Mouse (Mus musculus) embryonic stem cell, embryonic (primary cell): Measurements from ENCODE around the gene Gm5089.

Source experiments
- CTCF ChIA-PET, 4 experiments: fragments of 300-600 bp in 2 of 4; fragments of 350-600 bp in 2 of 4; sonication (Branson Sonifier 250); formaldehyde crosslinking; loops; one replicate each; lab custom pipeline; 2022; ENCODE audit warnings: inconsistent platforms in 2 of 4; lab: Charles Lee
- POLR2A ChIA-PET, 4 experiments: fragments of 300-600 bp in 2 of 4; fragments of 350-600 bp in 2 of 4; sonication (Branson Sonifier 250); formaldehyde crosslinking; loops; one replicate each; lab custom pipeline; 2022; ENCODE audit warnings: antibody characterized with exemption in 4 of 4, inconsistent platforms in 1 of 4; lab: Charles Lee

The Gm5089 gene

GRCm38 (mm10) chr14:122472647-122473046 lies 21.7 kb upstream of the Gm5089 start:
- POLR2A ChIA-PET: interaction anchor here (0.6 to 12.4 kb wide), 24 partner anchors 6 to 1777 kb away, joined by 3 to 230 read pairs (median 5); partner anchors contain the start of genes Zic5 (in 2 of the 4), Gm10837 (in 1 of the 4), Gm5089 (in 1 of the 4) and Pcca (in 1 of the 4)
- CTCF ChIA-PET: no interaction called here

- CTCF ChIA-PET: interaction anchor here in 2 of 4 experiments (0.7 to 0.8 kb wide), 2 partner anchors 19 to 38 kb away, joined by 3 read pairs; no protein-coding TSS in a partner anchor
- POLR2A ChIA-PET: interaction anchor here (0.6 to 12.4 kb wide), 24 partner anchors 5 to 1778 kb away, joined by 3 to 230 read pairs (median 5); partner anchors contain the start of genes Zic5 (in 2 of the 4), Gm10837 (in 1 of the 4) and Gm5089 (in 1 of the 4)
Measured at GRCm38 (mm10) chr14:122472161-122472560, 21.2 kb upstream of the Gm5089 start.

- ChIA-PET CTCF (interaction anchor here in 2 of 4 experiments (0.7 to 0.8 kb wide), 2 partner anchors 18 to 37 kb away, joined by 3 read pairs; no protein-coding TSS in a partner anchor), POLR2A (interaction anchor here in 3 of 4 experiments (0.6 to 12.4 kb wide), 24 partner anchors 4 to 1778 kb away, joined by 3 to 230 read pairs (median 5); partner anchors contain the start of genes Gm5089 (in 2 of the 3), Gm10837 (in 1 of the 3), Zic2 (in 1 of the 3) and Zic5 (in 1 of the 3))
Measured at GRCm38 (mm10) chr14:122471449-122472085, 20.7 kb upstream of the Gm5089 start.

- POLR2A ChIA-PET: interaction anchor here (0.6 to 8.9 kb wide), 47 partner anchors 7 to 1564 kb away, joined by 3 to 230 read pairs (median 4); partner anchors contain the start of genes Gm10837 (in 2 of the 4), Pcca (in 2 of the 4), Zic2 (in 2 of the 4) and Gm5089 (in 1 of the 4)
- CTCF ChIA-PET: interaction anchor here in 1 of 4 experiments (1.2 to 1.4 kb wide), 2 partner anchors 213 to 244 kb away, joined by 3 to 4 read pairs; no protein-coding TSS in a partner anchor
Measured at GRCm38 (mm10) chr14:122468971-122469755, 18.2 kb upstream of the Gm5089 start.

- ChIA-PET CTCF (interaction anchor here in 3 of 4 experiments (0.5 to 1.6 kb wide), 7 partner anchors 12 to 1070 kb away, joined by 3 to 7 read pairs (median 4); no protein-coding TSS in a partner anchor), POLR2A (interaction anchor here (0.5 to 8.9 kb wide), 56 partner anchors 7 to 1565 kb away, joined by 3 to 230 read pairs (median 4); partner anchors contain the start of genes Gm10837 (in 2 of the 4), Pcca (in 2 of the 4), Zic2 (in 2 of the 4) and Ubac2 (in 1 of the 4))
Measured at GRCm38 (mm10) chr14:122467926-122468841, 17.3 kb upstream of the Gm5089 start.

GRCm38 (mm10) chr14:122466756-122467362 lies 15.9 kb upstream of the Gm5089 start:
- ChIA-PET CTCF (interaction anchor here in 1 of 4 experiments (1.6 kb wide), 1 partner anchor 33 kb away, joined by 4 read pairs; no protein-coding TSS in a partner anchor), POLR2A (interaction anchor here (0.6 to 8.9 kb wide), 23 partner anchors 7 to 236 kb away, joined by 3 to 230 read pairs (median 6); partner anchors contain the start of genes Zic2 (in 4 of the 4), Gm10837 (in 1 of the 4) and Gm5089 (in 1 of the 4))

- POLR2A ChIA-PET: interaction anchor here (0.6 to 8.9 kb wide), 79 partner anchors 8 to 1530 kb away, joined by 3 to 230 read pairs (median 5); partner anchors contain the start of genes Zic2 (in 4 of the 4), Gm10837 (in 3 of the 4), Gm5089 (in 2 of the 4) and Clybl (in 1 of the 4)
- CTCF ChIA-PET: interaction anchor here (0.5 to 1.2 kb wide), 6 partner anchors 10 to 255 kb away, joined by 3 to 12 read pairs (median 4); no protein-coding TSS in a partner anchor
Measured at GRCm38 (mm10) chr14:122465931-122466490, 15.1 kb upstream of the Gm5089 start.

- ChIA-PET POLR2A (interaction anchor here (0.5 to 8.9 kb wide), 87 partner anchors 8 to 535 kb away, joined by 3 to 230 read pairs (median 4); partner anchors contain the start of genes Zic2 (in 4 of the 4), Gm10837 (in 3 of the 4), Gm5089 (in 2 of the 4) and Clybl (in 1 of the 4)), CTCF (interaction anchor here (0.5 to 1.4 kb wide), 7 partner anchors 9 to 221 kb away, joined by 3 to 12 read pairs (median 4); partner anchors contain the start of gene Zic2 (in 1 of the 4))
Measured at GRCm38 (mm10) chr14:122464763-122465741, 14.1 kb upstream of the Gm5089 start, which contains the start of gene Zic5. Gene Zic5 (minus strand): TSS chr14:122465677.

GRCm38 (mm10) chr14:122464351-122464762 lies 13.4 kb upstream of the Gm5089 start:
- CTCF ChIA-PET: interaction anchor here in 3 of 4 experiments (0.7 to 1.4 kb wide), 5 partner anchors 9 to 209 kb away, joined by 3 to 4 read pairs (median 3); partner anchors contain the start of gene Zic2 (in 1 of the 3)
- POLR2A ChIA-PET: interaction anchor here (0.5 to 8.9 kb wide), 41 partner anchors 10 to 359 kb away, joined by 3 to 230 read pairs (median 6); partner anchors contain the start of genes Zic2 (in 3 of the 4), Gm10837 (in 2 of the 4) and Gm5089 (in 2 of the 4)

- CTCF ChIA-PET: interaction anchor here (0.7 to 1.3 kb wide), 5 partner anchors 10 to 128 kb away, joined by 3 to 4 read pairs (median 3); partner anchors contain the start of gene Zic2 (in 1 of the 4)
- POLR2A ChIA-PET: interaction anchor here (0.5 to 8.9 kb wide), 31 partner anchors 10 to 359 kb away, joined by 3 to 230 read pairs (median 6); partner anchors contain the start of genes Zic2 (in 3 of the 4), Gm5089 (in 2 of the 4) and Gm10837 (in 1 of the 4)
Measured at GRCm38 (mm10) chr14:122463734-122464341, 12.9 kb upstream of the Gm5089 start.

GRCm38 (mm10) chr14:122463080-122463691 lies 12.3 kb upstream of the Gm5089 start:
- CTCF ChIA-PET: interaction anchor here in 1 of 4 experiments (1.0 kb wide), 1 partner anchor 10 kb away, joined by 3 read pairs; no protein-coding TSS in a partner anchor

GRCm38 (mm10) chr14:122462689-122463079 lies 11.8 kb upstream of the Gm5089 start:
- ChIA-PET POLR2A (interaction anchor here in 2 of 4 experiments (1.2 to 8.9 kb wide), 5 partner anchors 10 to 28 kb away, joined by 3 to 230 read pairs (median 39); partner anchors contain the start of genes Zic2 (in 2 of the 2) and Gm5089 (in 1 of the 2)), CTCF (interaction anchor here in 1 of 4 experiments (0.9 kb wide), 1 partner anchor 9 kb away, joined by 3 read pairs; no protein-coding TSS in a partner anchor)

More at GRCm38 (mm10) chr14:122463080-122463691, 12.3 kb upstream of the Gm5089 start:
- POLR2A ChIA-PET: interaction anchor here (0.5 to 8.9 kb wide), 23 partner anchors 10 to 358 kb away, joined by 3 to 230 read pairs (median 6); partner anchors contain the start of genes Zic2 (in 3 of the 4), Gm5089 (in 2 of the 4) and Gm10837 (in 1 of the 4)

GRCm38 (mm10) chr14:122461966-122462365 lies 11.1 kb upstream of the Gm5089 start:
- ChIA-PET POLR2A (interaction anchor here in 3 of 4 experiments (0.5 to 3.5 kb wide), 15 partner anchors 9 to 1191 kb away, joined by 3 to 19 read pairs (median 4); partner anchors contain the start of gene Zic2 (in 3 of the 3)), CTCF (interaction anchor here in 2 of 4 experiments (0.5 to 0.9 kb wide), 4 partner anchors 8 to 32 kb away, joined by 3 to 7 read pairs (median 3); no protein-coding TSS in a partner anchor)
